ENCODE assay signal across 16 mouse cellular contexts in genomic region chr10:41401097-41401496, GRCm38 (mm10).
"Had no signal": no experiment of that assay in that cellular context is flagged by ENCODE, and none has a peak within 500 bp of the region (broad histone marks: within the 10 kb centered on the region; RNA-seq: fewer than 3 reads in every experiment).

No protein-coding gene starts in this region.

- H3K4me2 ChIP-seq: lung, embryonic 14.5 days; midbrain, embryonic 11.5 days; midbrain, embryonic 13.5 days; midbrain, embryonic 15.5 days; neural tube, embryonic 12.5 days; stomach, embryonic 15.5 days had no signal

- H3K27me3 ChIP-seq: midbrain, embryonic 13.5 days; midbrain, embryonic 15.5 days; neural tube, embryonic 12.5 days; stomach, embryonic 15.5 days had no signal

- H3K4me1 ChIP-seq: megakaryocyte, embryonic 14.5 days; midbrain, embryonic 13.5 days; midbrain, embryonic 15.5 days; neural tube, embryonic 12.5 days; stomach, embryonic 15.5 days had no signal

- H3K27ac ChIP-seq: macrophage; midbrain, embryonic 13.5 days; midbrain, embryonic 15.5 days; neural tube, embryonic 12.5 days; stomach, embryonic 15.5 days; stomach, postnatal 0 days had no signal

- H3K4me3 ChIP-seq: megakaryocyte, embryonic 14.5 days; midbrain, embryonic 13.5 days; midbrain, embryonic 15.5 days; neural tube, embryonic 12.5 days; stomach, embryonic 15.5 days had no signal

- DNase-seq: lung, adult 18-20 months; lung, embryonic 14.5 days; lung, postnatal 14 days; lung, postnatal 36 days; right cerebral cortex, postnatal 14 days; thymus, adult 2 months; thymus, postnatal 25 days; thymus, postnatal 4 days had no signal

- H3K9me3 ChIP-seq: megakaryocyte, embryonic 14.5 days; midbrain, embryonic 13.5 days; midbrain, embryonic 15.5 days; neural tube, embryonic 12.5 days; stomach, embryonic 15.5 days had no signal

- ATAC-seq: midbrain, embryonic 13.5 days; midbrain, embryonic 15.5 days had no signal

- H3K9ac ChIP-seq: lung, embryonic 14.5 days; midbrain, embryonic 13.5 days; midbrain, embryonic 15.5 days; neural tube, embryonic 12.5 days; stomach, embryonic 15.5 days had no signal

- H3K36me3 ChIP-seq: midbrain, embryonic 13.5 days; midbrain, embryonic 15.5 days; neural tube, embryonic 12.5 days; stomach, embryonic 15.5 days had no signal
